Mouse (Mus musculus) brain, embryonic 14.5 days (tissue): ENCODE results near the gene Ppfibp1.

Source experiments
- CTCF ChIP-seq: fragments of 200-500 bp; IDR thresholded peaks from 2 replicates; pipeline ENCODE4 v1.5.1; 2012; ENCODE audit warnings: inconsistent platforms, mild to moderate bottlenecking, moderate library complexity, borderline replicate concordance; ENCODE audit not compliant: insufficient read depth, insufficient read length; ENCODE audit errors: extremely low read depth
- POLR2A ChIP-seq: fragments of 200-500 bp; IDR thresholded peaks from 2 replicates; pipeline ENCODE4 v1.6.1; 2012; ENCODE audit warnings: mild to moderate bottlenecking, inconsistent platforms, borderline replicate concordance; ENCODE audit not compliant: poor library complexity, insufficient read depth, insufficient read length, severe bottlenecking; ENCODE audit errors: extremely low read depth

DNA sequence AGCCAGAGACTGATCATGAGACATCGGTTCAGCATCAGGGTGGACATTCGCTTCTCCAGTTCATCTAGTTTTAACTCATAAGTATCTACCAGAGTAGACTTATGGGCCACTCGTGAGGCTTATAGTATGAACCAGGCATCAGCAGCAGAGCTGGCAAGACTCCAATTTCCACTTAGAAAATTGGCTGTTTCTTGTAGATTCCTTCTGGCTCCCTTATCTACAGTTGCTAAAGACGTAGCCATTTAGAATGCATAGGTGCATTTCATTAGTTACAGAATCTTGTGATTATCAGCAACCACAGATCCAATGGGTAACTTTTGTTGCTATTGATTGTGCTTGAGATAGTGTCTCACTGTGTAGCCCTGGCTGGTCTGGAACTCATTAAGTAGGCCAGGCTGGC lies 35.5 kb upstream of the Ppfibp1 start:
- TF ChIP-seq CTCF (no peak), POLR2A (no peak)
